Mouse (Mus musculus) ES-Bruce4 (cell line): ENCODE measurements around the gene Prrx2.

Experiments
- CTCF ChIP-seq: IDR thresholded peaks from one replicate; pipeline ENCODE4 v1.8.1; 2011; ENCODE audit warnings: low read depth, low read length
- POLR2A ChIP-seq: IDR thresholded peaks from one replicate; pipeline ENCODE4 v1.8.1; 2011; ENCODE audit warnings: low read length; ENCODE audit not compliant: insufficient read depth

GRCm38 (mm10) chr2:30830283-30830795 is 4.4 kb upstream of the Prrx2 start, which contains the start of gene Asb6:
- TF ChIP-seq CTCF (no peak), POLR2A (no peak)
